ENCODE assay signal across 15 mouse cellular contexts in genomic region chr3:121819693-121820200, GRCm38 (mm10).
"Had no signal": no experiment of that assay in that cellular context is flagged by ENCODE, and none has a peak within 500 bp of the region (broad histone marks: within the 10 kb centered on the region; RNA-seq: fewer than 3 reads in every experiment).

No protein-coding gene starts in this region.

- H3K27ac ChIP-seq: layer of hippocampus, adult 2 months; limb, embryonic 10.5 days; liver, embryonic 15.5 days; midbrain, embryonic 10.5 days had no signal

- DNase-seq: kidney, adult 18-20 months; kidney, postnatal 10 days; kidney, postnatal 4 days; lung, adult 2 months; lung, postnatal 4 days; right cerebral cortex, postnatal 25 days; thymus, adult 18-20 months; thymus, postnatal 25 days had no signal

- H3K9me3 ChIP-seq: limb, embryonic 10.5 days; liver, embryonic 15.5 days; midbrain, embryonic 10.5 days had no signal

- H3K4me2 ChIP-seq: liver, embryonic 11.5 days; liver, embryonic 15.5 days had no signal

- H3K4me3 ChIP-seq: layer of hippocampus, adult 2 months; limb, embryonic 10.5 days; liver, embryonic 15.5 days; midbrain, embryonic 10.5 days had no signal

- H3K27me3 ChIP-seq: liver, embryonic 15.5 days had no signal

- H3K9ac ChIP-seq: liver, embryonic 15.5 days had no signal

- ATAC-seq: lung, postnatal 0 days; midbrain, embryonic 16.5 days had no signal

- H3K36me3 ChIP-seq: limb, embryonic 10.5 days; liver, embryonic 15.5 days; midbrain, embryonic 10.5 days had no signal
